Mouse (Mus musculus) mesoderm, embryonic 11.5 days (tissue): ENCODE data around the gene Lamb3.

ENCODE experiments used
- DNase-seq: peaks from one replicate; pipeline ENCODE4 v3.0.0-alpha.2; 2012; ENCODE audit warnings: low read depth, low spot score

Lamb3 gene

GRCm38 (mm10) chr1:193381597-193382404 lies 174.3 kb downstream of the Lamb3 start:
- DNase-seq = peak; percentile 49

- peak; percentile 69 for DNase-seq
Measured at GRCm38 (mm10) chr1:193382435-193382834, 174.9 kb downstream of the Lamb3 start.

GRCm38 (mm10) chr1:193382841-193383462 lies 175.5 kb downstream of the Lamb3 start:
- peak; percentile 54 for DNase-seq

GRCm38 (mm10) chr1:193386136-193386535 lies 178.6 kb downstream of the Lamb3 start:
- DNase-seq = peak; percentile 84

GRCm38 (mm10) chr1:193387241-193387640 lies 179.7 kb downstream of the Lamb3 start:
- no peak for DNase-seq

GRCm38 (mm10) chr1:193389505-193389904 lies 182.0 kb downstream of the Lamb3 start:
- DNase-seq = no peak

- DNase-seq = no peak
Measured at GRCm38 (mm10) chr1:193390004-193390403, 182.5 kb downstream of the Lamb3 start.

GRCm38 (mm10) chr1:193392266-193392665 lies 184.8 kb downstream of the Lamb3 start:
- DNase-seq = no peak
